Mouse (Mus musculus) myocyte (in vitro differentiated cells): Measurements from ENCODE around the gene Wt1.

Experiments used
- POLR2A ChIP-seq: IDR thresholded peaks from one replicate; pipeline ENCODE4 v1.6.1; 2011; ENCODE audit warnings: low read depth, mild to moderate bottlenecking, control low read depth, moderate library complexity; ENCODE audit not compliant: insufficient read length
- SRF ChIP-seq: IDR thresholded peaks from one replicate; pipeline ENCODE4 v1.6.1; 2011; ENCODE audit warnings: low read depth; ENCODE audit not compliant: control insufficient read depth, insufficient read length

DNA sequence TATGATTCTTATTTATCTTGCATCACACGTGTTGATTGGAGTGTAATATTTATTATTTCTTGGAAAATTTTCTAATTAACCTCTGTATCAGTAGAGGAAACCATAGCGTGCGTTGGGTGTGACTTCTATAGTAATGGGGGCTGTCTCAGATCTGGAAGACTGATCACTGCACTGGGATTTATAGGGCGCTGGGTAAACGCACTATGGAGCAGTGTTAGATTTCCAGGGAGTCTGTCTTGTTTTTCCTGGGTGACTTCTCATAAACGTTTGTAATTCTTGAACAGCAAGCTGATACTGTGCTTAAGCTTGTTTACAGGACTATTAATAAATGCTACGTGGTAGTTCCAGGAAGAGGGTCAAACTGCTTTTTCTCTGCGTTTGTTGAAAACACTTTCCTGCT, 8.7 kb upstream of the Wt1 start:
- TF ChIP-seq POLR2A: no peak
- no peak for TF ChIP-seq SRF
